Mouse (Mus musculus) neural tube, embryonic 15.5 days (tissue): ENCODE results near the gene Shtn1. TPM values are rescaled to one million over a fixed set of nuclear protein-coding genes. Genes with fewer than 3 reads are reported as not detected.

ENCODE experiments used
- polyA plus RNA-seq: library from polyadenylated mRNA; unstranded; fragments of >200 nt; fragmentation: Nextera tagmentation; extraction: Ambion mirVana; gene quantifications from 2 replicates; pipeline ENCODE4 v1.2.1, GENCODE M21; 2015

Shtn1 gene
- polyA plus RNA-seq, 1 experiment from 2014 or later: 50.8 TPM

Other genes with a start within 250 kb of the Shtn1 start
- gene Eno4, start 132.7 kb downstream of the Shtn1 start, polyA plus RNA-seq: 1.3 and 1.8 TPM in 2 replicates
- gene Hspa12a, start 132.4 kb downstream of the Shtn1 start, polyA plus RNA-seq: 67.8 and 72.7 TPM in 2 replicates
- not detected in 2 replicates for gene Vax1, start 94.0 kb upstream of the Shtn1 start, polyA plus RNA-seq
- gene Kcnk18, start 143.1 kb upstream of the Shtn1 start, polyA plus RNA-seq: 0.14 and 0.27 TPM in 2 replicates
- gene Slc18a2, start 184.8 kb upstream of the Shtn1 start, polyA plus RNA-seq: 9.5 and 9.6 TPM in 2 replicates
- gene Rps12-ps3, start 246.2 kb upstream of the Shtn1 start, polyA plus RNA-seq: 4.0 and 5.5 TPM in 2 replicates